Mouse (Mus musculus) MN1 (cell line): ENCODE measurements around the gene Ppp1r13b.

Experiments used
- DNase-seq: peaks from one replicate; pipeline ENCODE4 v3.0.0-alpha.2; 2016; ENCODE audit warnings: low spot score

Ppp1r13b gene

GRCm38 (mm10) chr12:111882022-111882421 lies 25.9 kb downstream of the Ppp1r13b start:
- no peak for DNase-seq

- DNase-seq: peak; percentile 66
Observed at GRCm38 (mm10) chr12:111878213-111878612, 29.7 kb downstream of the Ppp1r13b start.

- no peak for DNase-seq
Observed at GRCm38 (mm10) chr12:111875499-111875898, 32.4 kb downstream of the Ppp1r13b start.

GRCm38 (mm10) chr12:111874601-111875140 lies 33.2 kb downstream of the Ppp1r13b start:
- no peak for DNase-seq

- no peak for DNase-seq
Observed at GRCm38 (mm10) chr12:111872079-111872478, 35.8 kb downstream of the Ppp1r13b start.

GRCm38 (mm10) chr12:111870811-111871210 lies 37.1 kb downstream of the Ppp1r13b start:
- no peak for DNase-seq

- no peak for DNase-seq
Observed at GRCm38 (mm10) chr12:111869806-111870205, 38.1 kb downstream of the Ppp1r13b start.

- DNase-seq: no peak
Observed at GRCm38 (mm10) chr12:111864206-111864824, 43.6 kb downstream of the Ppp1r13b start.

GRCm38 (mm10) chr12:111855448-111855847 lies 52.5 kb downstream of the Ppp1r13b start:
- no peak for DNase-seq

GRCm38 (mm10) chr12:111853546-111853945 lies 54.4 kb downstream of the Ppp1r13b start:
- peak; percentile 7 for DNase-seq

GRCm38 (mm10) chr12:111853011-111853436 lies 54.9 kb downstream of the Ppp1r13b start:
- peak; percentile 10 for DNase-seq

GRCm38 (mm10) chr12:111851745-111852144 lies 56.2 kb downstream of the Ppp1r13b start:
- DNase-seq: no peak

GRCm38 (mm10) chr12:111851235-111851634 lies 56.7 kb downstream of the Ppp1r13b start:
- DNase-seq: peak; percentile 9

GRCm38 (mm10) chr12:111848300-111848798 lies 59.6 kb downstream of the Ppp1r13b start:
- DNase-seq: peak; percentile 65

GRCm38 (mm10) chr12:111846815-111847214 lies 61.1 kb downstream of the Ppp1r13b start:
- no peak for DNase-seq

GRCm38 (mm10) chr12:111845953-111846352 lies 62.0 kb downstream of the Ppp1r13b start:
- DNase-seq: no peak

- DNase-seq: no peak
Observed at GRCm38 (mm10) chr12:111843470-111843869, 64.4 kb downstream of the Ppp1r13b start.

- DNase-seq: no peak
Observed at GRCm38 (mm10) chr12:111842565-111843433, 65.1 kb downstream of the Ppp1r13b start.

- DNase-seq: no peak
Observed at GRCm38 (mm10) chr12:111833457-111833856, 74.5 kb downstream of the Ppp1r13b start.

GRCm38 (mm10) chr12:111832643-111833042 lies 75.3 kb downstream of the Ppp1r13b start:
- no peak for DNase-seq

- no peak for DNase-seq
Observed at GRCm38 (mm10) chr12:111830375-111830774, 77.5 kb downstream of the Ppp1r13b start.

GRCm38 (mm10) chr12:111829954-111830353 lies 78.0 kb downstream of the Ppp1r13b start:
- DNase-seq: no peak

GRCm38 (mm10) chr12:111829447-111829846 lies 78.5 kb downstream of the Ppp1r13b start:
- DNase-seq: no peak
